Mouse (Mus musculus) left cerebral cortex, adult 8-10 months (tissue): ENCODE results near the gene Cd200r2. TPM values are rescaled to one million over a fixed set of nuclear protein-coding genes. Genes with fewer than 3 reads are reported as not detected.

Source experiments
- DNase-seq, 2 experiments: peaks; one replicate each; pipeline ENCODE4 v3.0.0; 2022; ENCODE audit warnings: low spot score in 2 of 2
- total RNA-seq, 4 experiments: library from RNA; stranded (reverse); gene quantifications; 2 replicates each; pipeline ENCODE4 v1.2.4; 2022

Cd200r2 gene
- total RNA-seq, result not detected

DNA sequence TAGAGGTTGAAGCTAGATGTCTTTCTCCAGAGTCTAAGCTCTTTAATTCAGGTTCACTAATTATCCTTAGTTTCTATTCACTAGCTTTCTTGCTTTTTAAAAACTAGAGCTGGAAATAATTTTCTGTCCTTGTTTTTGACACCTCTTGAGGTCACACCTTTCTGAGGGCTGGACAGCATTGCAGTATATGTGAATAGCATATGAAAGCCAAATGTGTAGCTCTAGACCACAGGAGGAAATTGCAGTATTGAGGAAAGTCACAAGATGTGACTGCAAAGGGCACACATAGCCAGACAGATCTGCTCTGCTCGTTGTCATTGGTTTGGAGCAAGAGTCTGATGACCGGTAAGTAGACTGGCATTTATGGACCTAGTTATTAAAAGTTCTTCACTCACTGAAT is at the start of gene Cd200r2:
Cd200r2 (plus strand) TSS at position 301 of the 400 bp plus-strand sequence.
- no peak for DNase-seq

DNA sequence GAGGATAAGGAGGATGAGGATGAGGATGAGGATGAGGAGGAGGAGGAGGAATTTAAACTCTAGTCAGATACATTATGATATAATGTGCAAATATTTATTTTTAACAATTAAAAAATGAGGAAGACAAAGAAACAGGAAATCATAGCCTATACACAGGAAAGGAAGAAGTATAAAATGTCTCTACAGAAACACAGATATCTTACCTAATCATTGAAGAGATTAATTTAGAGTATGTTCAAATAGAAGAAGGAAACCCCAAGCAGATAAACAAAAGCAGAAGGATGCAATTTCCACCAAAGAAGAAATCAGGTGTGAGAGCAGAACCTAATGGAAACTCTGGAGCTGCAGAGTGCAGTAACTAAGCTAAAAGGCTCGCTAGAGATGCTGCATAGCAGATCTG is 48.9 kb upstream of the Cd200r2 start:
- no peak for DNase-seq

DNA sequence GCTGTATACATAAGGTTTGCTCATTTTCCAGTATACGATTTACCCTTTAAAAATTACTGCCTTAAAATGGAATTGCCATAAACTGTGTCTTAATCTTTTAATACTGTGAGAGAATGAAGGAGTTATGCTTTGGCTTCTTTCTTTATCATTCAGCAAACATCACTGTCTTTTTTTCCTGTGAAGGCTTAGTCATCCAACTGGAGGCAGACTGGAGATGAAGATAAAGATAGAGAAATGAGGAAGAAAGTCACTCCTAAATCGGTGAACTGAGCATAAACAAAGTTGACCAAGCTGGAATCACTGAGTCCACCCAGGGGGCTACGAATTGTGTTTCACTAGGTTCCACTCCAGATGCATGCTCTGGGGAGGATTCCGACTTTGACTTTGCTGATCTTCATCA is 46.4 kb upstream of the Cd200r2 start:
- no peak for DNase-seq

DNA sequence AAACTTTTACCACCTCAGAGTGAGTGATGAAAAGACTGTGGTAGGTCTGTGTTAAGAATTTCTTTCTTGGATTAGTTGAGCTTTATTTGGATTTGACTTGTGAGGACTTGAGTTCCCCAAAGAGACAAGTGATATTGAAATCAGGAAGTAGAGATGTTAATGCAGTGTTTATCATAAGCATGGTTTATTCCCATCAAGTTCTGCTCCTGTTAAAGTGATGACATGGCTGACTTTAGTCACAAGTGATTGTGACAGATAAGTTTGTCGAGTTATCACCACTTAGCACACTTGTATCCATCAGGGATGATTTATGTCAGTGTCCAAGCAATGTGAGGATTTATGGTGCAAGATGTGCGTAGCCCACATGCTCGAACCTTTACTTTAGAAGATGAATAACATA is 34.6 kb upstream of the Cd200r2 start:
- DNase-seq, result no peak

DNA sequence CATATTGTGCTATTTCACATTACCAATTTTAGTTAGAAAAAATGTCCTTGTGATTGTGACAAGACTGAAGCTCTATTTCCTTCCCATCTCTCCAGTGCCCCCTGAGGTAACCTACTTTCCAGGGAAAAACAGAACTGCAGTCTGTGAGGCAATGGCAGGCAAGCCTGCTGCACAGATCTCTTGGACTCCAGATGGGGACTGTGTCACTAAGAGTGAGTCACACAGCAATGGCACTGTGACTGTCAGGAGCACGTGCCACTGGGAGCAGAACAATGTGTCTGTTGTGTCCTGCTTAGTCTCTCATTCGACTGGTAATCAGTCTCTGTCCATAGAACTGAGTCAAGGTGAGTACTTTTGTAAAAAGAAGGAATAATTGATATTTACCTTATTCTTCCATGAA is 33.7 kb upstream of the Cd200r2 start:
- DNase-seq, result peak in 1 of 2 experiments; percentile 28

DNA sequence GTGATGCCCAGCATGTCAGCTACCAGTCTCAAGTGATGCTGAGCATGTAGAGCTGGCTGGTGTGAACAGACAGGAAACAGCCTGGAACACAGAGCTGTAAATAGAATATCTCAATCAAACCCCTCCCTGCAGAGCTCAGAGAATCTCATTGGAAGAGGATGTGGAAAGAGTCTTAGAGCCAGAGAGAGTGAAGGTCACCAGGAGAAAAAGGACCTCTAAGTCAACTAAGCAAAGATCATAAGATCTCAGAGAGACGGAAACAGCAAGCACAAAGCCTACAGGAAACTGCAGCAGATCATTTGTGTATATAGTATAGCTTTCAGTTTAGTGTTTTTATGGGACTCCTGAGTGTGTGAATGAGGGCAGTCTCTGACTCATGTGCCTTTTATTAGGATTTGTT is 8.3 kb downstream of the Cd200r2 start:
- no peak for DNase-seq

DNA sequence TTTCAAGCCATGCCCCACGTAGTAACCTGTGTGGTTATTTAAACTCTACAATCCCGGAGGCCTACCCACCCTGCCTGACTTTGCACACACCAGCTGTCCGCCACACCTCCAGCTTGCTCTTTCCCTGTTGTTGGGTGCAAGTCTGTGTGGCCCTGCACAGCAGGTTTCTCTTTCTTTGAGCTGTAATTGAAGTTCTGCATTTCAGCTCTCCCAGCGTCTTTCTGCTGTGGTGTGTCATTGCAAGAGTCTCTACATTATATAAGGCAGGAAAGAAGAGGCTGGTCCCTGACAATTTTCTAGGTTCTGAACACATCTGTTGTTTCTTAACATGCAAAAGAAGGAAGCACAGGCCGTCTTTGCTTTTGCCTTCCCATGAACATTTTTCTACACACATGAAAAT is 9.7 kb downstream of the Cd200r2 start:
- DNase-seq, result no peak

DNA sequence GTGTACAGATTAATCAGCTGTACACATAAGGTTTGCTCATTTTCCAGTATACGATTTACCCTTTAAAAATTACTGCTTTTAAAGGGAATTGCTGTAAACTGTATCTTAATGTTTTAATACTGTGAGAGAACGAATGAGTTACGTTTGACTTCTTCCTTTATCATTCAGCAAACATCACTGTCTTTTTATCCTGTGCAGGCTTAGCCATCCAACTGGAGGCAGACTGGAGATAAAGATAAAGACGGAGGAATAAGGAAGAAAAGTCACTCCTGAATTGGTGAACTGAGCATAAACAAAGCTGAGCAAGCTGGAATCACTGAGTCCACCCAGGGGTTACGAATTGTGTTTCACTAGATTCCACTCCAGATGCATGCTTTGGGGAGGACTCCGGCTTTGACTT is 10.7 kb downstream of the Cd200r2 start:
- no peak for DNase-seq

DNA sequence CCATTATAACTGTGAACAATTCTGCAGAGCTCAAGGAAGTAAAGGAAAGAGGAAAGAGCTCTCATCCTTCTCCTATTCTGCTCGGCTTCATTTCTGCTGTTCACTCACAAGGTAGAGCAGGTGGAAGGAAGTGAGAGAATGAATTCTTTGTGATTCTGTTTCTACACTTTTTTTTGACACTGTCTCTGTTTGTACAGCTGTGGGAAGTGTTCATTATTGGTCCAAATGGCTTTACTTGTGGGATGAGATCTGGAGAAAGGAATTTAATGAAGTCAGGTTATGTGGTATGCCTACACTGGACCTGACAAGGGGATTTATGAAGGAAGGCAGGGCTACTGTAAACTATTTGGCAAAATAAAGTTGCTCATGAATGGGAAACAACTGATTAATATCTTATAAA is 23.9 kb downstream of the Cd200r2 start:
- DNase-seq, result no peak

DNA sequence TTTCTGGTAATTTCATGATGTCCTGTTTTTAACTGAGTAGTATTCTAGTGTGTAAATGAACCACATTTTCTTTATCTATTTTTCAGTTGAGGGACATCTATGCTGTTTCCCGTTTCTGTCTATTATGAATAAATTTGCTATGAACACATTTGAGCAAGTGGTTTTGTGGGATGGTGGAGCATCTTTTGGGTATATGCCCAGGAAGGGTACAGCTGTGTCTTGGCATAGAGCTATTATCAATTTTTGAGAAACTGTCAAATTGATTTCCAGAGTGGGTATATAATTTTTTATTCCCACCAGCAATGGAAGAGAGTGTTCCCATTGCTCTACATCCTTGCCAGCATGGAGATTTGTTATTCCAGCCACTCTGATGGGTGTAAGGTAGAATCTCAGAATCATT is 65.1 kb downstream of the Cd200r2 start:
- DNase-seq, result no peak

DNA sequence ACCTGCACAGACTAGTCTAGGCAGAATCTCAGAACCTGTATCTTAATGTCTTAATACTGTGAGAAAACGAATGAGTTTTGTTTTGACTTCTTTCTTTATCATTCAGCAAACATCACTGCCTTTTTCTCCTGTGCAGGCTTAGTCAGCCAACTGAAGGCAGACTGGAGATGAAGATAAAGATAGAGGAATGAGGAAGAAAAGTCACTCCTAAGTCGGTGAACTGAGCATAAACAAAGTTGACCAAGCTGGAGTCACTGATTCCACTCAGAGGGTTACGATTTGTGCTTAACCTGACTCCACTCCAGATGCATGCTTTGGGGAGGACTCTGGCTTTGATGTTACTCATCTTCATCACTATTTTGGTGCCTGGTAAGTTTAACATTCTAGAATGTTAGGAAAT is 76.6 kb downstream of the Cd200r2 start, which contains the start of gene Cd200r3:
Cd200r3 (plus strand) TSS at position 211 of the 400 bp plus-strand sequence.
- DNase-seq, result no peak

DNA sequence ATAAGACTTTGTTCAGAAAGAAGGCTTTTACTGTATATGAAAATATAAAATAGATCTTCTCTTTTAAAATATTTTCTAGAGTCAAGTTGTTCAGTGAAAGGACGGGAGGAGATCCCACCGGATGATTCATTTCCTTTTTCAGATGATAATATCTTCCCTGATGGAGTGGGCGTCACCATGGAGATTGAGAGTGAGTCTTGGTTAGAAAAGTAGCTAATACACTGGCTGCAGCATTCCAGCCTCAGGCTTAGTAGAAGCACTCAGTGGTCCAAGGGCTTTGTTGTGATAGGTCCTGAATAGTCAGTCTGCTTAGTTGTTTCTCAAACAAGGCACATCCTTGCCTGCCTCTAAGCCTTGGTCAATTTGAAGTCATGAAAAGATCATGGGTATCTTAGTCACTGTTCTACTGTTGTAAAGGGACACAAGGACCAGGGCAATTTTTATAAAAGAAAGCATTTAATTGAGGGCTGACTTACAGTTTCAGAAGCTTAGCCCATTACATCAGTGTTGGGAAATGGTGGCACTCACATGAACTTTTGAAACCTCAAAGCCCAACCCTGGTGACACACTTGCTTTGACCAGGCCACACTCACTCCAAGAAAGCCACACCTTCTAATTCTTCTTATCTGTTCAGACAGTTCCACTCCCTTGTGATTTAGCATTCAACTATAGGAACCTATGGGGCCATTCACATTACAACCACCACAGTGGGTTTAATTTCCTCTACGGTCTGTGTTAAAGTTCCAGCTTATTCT is 84.6 kb downstream of the Cd200r2 start:
- no peak for DNase-seq

DNA sequence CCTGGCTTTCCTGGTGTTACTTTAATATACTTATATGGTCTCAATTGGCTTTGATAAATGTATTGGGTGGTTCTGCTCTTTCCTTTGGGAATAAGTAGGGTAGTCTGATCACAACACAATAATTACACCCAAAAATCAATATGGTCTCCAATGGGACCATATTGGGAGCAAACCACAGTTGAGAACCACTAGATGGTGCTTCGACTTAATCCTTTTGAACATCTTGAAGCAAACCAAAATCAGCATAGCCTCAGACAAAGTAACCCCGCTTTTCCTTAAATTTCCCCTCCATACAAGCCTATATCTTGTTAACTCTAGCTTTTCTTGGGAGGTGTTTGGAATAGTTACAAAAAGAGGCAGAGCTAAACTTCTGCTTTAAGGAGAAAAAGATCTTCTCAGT is 95.4 kb downstream of the Cd200r2 start:
- no peak for DNase-seq

DNA sequence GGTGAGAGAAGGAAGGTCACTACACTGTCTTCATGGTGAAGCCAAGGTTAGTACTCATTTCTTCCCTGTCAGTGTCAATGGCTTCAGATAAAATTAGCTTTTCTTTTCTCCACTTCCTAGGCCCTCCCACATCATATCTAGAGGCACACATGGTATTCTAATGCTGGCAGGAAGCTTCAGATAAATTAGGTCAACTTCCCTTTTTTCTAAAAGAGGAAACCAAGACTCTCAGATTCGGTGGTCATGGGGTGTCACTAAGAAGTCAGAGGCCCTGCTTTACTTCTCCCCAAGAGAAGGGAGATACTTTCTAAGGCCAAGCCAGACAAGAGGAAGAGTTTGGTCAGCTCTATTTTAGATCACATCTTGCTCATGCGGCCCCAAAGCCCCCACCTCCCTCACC is 95.9 kb downstream of the Cd200r2 start:
- no peak for DNase-seq

DNA sequence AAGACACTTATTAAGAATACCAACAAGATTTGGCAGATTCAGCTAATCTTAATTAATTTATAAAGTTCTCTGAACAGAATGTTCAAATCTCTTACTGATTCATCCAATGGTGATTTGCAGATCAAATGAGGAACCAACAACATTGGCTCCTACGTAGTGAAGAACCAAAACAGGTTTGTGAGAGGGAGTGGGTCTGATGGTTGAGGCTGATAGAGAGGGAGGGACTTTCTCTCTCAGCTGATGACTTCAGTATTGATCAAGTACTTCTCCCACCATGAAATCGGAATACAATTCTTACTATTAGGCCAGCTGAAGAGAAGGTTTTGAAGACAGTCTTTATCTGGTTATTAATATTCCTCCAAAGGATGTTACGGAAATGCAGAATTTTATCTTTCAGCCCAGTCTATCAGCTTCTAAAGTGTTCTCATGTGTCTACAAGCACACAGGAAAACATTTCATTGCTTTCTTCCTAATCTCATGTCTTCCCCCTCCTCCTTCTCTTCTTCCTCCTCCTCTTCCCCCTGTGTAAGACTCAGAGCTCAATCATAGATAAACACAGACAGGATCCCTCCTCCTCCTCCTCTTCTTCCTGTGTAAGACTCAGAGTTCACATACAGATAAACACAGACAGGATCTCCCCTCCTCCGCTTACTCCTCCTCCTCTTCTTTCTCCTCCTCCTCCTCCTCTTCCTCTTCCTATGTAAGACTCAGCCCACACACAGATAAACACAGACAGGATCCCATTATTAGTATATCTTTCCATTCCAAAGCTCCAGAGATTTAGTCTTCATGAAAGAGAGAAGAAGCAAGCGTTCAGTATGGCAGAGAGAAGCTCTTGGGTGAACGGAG is 97.9 kb downstream of the Cd200r2 start:
- no peak for DNase-seq

DNA sequence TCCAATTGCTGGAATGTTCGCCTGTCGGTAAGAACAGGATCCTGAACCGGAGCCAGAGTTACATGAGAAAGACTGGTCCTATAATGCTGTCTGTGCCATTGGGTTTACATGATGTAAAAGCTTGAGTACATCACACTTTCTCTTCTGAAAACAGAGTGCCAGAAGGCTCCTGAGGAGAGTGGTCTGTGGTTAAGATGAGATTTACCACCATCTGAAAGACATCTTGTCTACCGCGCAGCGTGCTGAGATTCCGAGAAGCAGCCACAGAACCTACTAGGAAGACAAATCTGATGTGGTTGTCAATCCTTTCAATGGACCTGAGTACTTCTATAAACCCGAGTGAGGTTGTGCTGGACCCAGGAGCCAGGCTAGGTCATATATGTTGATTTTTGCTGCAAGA is 98.5 kb downstream of the Cd200r2 start:
- no peak for DNase-seq

Other genes with a start within 250 kb of the Cd200r2 start
- gene Nepro, start 142.8 kb upstream of the Cd200r2 start, total RNA-seq, result 1 to 10 TPM; 3.7 to 6.0 (median 5.4) TPM
- gene Gtpbp8, start 120.7 kb upstream of the Cd200r2 start, total RNA-seq, result 10 to 100 TPM; 21.0 to 26.3 (median 23.4) TPM
- 1 to 10 TPM in 1 of 4 experiments, under 1 TPM in 3; 0.67 to 1.0 (median 0.91) TPM for gene Cd200r1, start 101.4 kb upstream of the Cd200r2 start, total RNA-seq
- under 1 TPM in 3 of 4 experiments, not detected in 1; 0.25 to 0.91 (median 0.40) TPM for gene Cd200r4, start 55.4 kb upstream of the Cd200r2 start, total RNA-seq
- not detected for gene Cd200r3, start 76.6 kb downstream of the Cd200r2 start, total RNA-seq
- gene Ccdc80, start 226.3 kb downstream of the Cd200r2 start, total RNA-seq, result 1 to 10 TPM; 5.0 to 7.5 (median 6.3) TPM